Mouse (Mus musculus): ENCODE results near the gene 1700022I11Rik.
"Not testable (repeated sequence)": the region's sequence is repeated elsewhere in the genome, so short reads cannot be mapped to it uniquely, and the experiment has no call there.

1700022I11Rik gene

GRCm38 (mm10) chr4:42951206-42952195 lies 17.9 kb upstream of the 1700022I11Rik start:
- in situ Hi-C loops (cut with MboI) = no loop called here

DNA sequence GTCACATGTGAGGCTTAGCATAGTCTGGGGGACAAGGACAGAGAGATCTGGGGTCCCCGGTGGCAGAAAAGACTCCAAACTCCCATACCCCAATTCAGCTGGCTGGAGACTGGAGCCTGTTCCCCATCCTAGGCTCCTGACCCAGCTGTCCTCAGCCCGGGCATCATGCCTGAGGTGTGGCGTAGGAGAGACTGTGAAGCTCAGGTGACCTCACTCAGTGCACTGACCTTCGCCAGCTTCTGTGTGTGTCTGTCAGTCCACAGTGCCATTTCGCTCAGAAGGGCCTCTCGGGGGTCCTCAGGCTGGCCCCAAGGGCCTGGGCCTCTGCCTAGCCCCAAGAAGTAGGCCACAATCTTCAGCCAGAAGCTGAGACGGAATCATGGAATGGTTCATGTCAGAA lies 16.8 kb upstream of the 1700022I11Rik start:
- in situ Hi-C loops (cut with MboI) = no loop called here

DNA sequence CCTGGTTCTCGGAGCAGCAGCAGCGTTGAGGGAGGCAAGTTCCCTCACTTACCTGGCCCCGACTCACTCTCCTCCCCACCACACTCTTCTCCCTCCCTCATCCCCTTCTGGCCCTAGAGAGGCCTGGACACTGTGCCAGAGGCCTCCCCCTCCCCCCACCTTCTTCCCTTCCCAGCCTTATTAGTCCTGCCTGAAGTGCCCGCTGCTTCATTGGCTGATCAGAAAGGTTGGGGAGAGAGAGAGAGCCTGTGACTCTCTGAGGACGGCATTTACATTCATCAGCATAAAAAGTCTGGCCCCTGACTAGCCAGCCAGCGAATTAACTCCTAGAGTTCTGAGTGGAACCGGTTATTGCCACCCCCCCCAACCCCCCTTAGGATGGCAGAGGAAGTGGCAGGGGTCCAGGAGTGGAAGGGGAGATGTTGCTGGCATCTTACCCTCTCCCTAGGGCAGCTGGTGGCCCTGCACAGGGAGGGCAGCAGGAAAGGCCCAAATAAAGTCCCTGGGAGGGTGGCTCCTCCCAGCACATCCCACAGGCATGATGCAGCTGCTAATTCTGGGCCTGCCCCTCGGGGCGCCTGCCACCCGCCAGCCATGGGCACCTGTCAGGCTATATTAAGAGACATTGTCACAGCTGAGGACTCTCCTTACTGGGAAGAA lies 15.8 kb upstream of the 1700022I11Rik start:
- in situ Hi-C loops (cut with MboI) = no loop called here

DNA sequence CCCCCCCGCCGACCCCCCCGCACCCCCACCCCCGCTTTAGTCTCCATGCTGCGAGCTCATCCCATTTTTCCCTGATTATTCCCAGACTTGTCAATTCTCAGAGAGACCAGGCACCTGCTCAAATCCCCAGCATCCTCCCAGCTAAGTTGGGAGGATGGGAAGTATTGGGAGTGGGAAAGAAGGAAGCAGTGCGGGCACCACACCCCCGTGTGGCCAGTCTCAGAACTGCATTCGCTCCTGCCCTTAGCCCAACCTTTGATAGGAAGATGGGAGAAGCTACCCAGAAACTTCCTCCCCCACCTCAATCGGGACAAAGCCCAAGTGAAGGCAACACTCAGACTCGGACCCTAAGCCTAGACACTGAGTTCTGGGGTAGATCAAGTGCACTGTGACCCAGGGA lies 15.1 kb upstream of the 1700022I11Rik start:
- in situ Hi-C loops (cut with MboI) = no loop called here

DNA sequence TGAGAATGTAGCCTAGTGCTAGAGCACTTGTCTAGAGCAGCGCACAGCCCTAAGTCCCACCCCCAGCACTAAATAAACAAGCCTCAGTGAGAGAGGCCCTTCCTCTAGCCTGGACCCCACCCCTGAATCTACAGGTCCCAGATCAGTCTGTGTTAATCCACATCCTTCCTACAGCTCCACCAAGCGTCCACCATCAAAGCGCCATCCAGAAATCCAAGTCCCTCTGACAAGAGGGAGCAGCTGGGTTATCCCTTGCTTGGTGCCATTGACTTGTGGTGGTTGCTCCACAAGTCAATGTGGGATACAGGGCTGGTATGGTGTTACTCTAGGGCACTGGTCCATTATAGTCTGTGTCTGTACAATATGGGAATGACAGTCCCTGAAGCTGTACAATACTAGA lies 14.2 kb upstream of the 1700022I11Rik start:
- in situ Hi-C loops (cut with MboI) = no loop called here

- in situ Hi-C loops (cut with MboI) = no loop called here
Observed at GRCm38 (mm10) chr4:42956581-42956980, 12.8 kb upstream of the 1700022I11Rik start.

DNA sequence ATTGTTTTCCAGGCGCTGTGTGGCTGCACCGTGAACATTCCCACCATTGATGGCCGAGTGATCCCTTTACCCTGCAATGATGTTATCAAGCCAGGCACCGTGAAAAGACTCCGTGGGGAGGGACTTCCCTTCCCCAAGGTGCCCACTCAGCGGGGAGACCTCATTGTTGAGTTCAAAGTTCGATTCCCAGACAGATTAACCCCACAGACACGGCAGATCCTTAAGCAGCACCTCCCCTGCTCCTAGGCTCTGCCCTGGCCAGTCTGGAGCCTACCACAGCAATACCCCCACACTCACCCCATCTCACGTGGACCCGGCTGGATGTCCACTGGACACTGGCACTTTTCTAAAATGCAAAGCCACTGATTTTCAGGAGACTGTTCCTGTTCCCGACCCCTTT lies 12.1 kb upstream of the 1700022I11Rik start:
- in situ Hi-C loops (cut with MboI) = no loop called here

GRCm38 (mm10) chr4:42957979-42958378 lies 11.4 kb upstream of the 1700022I11Rik start:
- in situ Hi-C loops (cut with MboI) = no loop called here

DNA sequence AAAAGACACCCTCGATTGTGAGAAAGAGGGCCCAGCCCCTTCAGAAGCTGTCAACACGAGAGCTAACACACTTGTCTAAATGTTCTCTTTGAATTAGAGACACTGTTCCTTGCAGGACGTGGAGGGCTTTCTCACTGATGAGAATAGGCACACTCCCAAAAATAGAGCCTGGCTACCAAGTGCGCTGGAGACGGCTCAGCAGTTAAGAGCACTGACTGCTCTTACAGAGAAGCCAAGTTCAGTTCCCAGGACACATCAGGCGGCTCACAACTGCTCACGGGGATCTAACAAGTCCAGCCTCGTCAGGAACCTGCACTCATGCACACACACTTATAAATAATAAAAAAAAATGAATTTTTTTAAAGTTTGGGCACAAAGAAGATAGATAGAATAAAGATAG lies 10.5 kb upstream of the 1700022I11Rik start:
- in situ Hi-C loops (cut with MboI) = no loop called here

- in situ Hi-C loops (cut with MboI) = no loop called here
Observed at GRCm38 (mm10) chr4:42959382-42959781, 10.0 kb upstream of the 1700022I11Rik start.

DNA sequence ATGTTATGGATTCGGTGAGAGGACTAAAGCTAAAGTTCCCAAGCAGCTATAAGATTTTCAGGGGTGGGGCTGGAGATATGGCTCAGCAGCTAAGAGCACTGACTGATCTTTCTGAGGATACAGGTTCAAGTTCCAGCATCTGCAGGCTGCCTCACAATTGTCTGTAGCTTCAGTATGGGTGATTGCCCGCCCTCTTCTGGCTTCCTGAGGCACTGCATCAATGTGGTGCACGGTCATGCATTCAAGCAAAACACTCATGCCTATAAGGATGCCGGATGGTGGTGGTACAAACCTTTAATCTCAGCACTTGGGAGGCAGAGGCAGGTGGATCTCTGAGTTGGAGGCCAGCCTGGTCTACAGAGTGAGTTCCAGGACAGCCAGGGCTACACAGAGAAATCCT lies 7.8 kb upstream of the 1700022I11Rik start:
- in situ Hi-C loops (cut with MboI) = no loop called here

DNA sequence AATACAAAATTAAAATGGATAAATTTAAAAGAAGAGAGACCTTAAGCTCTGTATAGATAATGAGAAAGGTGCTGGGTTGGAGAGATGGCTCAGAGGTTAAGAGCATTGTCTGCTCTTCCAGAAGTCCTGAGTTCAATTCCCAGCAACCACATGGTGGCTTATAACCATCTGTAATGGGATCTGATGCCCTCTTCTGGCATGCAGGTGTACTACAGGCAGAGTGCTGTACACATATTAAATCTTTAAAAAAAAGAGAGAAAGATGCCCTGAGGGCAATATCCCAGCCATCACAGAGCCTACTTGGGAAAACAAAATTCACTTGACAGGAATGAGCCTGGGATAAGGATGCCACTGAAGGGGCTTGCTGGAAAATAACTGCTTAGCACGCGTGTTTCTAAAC lies 5.9 kb upstream of the 1700022I11Rik start:
- in situ Hi-C loops (cut with MboI) = no loop called here

DNA sequence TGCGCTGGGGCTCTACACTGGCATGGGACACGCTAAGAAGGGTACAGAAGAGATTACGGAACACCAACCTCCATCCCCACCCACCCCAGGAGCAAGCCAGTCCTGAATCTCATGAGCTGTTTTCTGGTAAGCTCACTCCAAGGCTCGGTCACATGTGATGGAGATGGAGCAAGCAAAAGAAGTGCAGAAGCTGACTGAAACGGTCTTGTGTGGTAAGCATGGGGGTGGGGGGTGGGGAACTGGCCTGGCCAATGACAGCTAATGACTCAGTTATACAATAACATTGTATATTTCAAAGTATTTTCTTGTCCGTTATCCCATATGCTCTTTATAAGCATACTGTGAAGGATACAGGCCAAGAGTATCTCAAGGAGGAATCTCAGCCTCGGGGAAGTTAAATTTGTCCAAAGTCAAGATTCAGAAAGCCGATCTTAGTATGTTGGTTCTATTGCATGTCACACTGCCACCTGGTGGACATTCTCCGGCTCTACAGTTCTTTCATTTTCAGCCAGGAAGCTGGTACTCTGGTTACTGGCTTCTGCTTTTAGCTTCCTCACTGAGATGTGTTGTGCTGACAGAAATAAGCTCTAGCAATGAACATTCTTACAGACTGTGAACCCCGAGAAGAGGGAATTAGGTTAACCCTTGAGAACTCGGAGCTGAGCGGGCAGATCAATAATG lies 4.2 kb upstream of the 1700022I11Rik start:
- in situ Hi-C loops (cut with MboI) = no loop called here

- in situ Hi-C loops (cut with MboI) = no loop called here
Observed at GRCm38 (mm10) chr4:42972952-42973351, 3.5 kb downstream of the 1700022I11Rik start.

GRCm38 (mm10) chr4:42973868-42974267 lies 4.5 kb downstream of the 1700022I11Rik start:
- in situ Hi-C loops (cut with MboI) = no loop called here

DNA sequence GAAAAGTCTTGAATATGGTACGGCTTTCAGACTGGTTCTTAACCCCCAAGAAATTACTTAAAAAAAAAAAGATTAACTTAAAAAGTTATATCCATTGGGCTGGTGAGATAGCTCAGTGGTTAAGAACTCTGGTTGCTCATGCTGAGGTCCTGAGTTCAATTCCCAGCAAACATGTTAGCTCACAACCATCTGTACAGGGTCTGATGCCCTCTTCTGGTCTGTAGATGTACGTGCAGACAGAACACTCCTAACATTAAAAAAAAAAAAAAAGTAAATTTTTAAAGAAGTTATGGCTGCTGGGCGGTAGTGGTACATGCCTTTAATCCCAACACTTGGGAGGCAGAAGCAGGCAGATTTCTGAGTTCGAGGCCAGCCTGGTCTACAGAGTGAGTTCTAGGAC lies 8.7 kb downstream of the 1700022I11Rik start:
- in situ Hi-C loops (cut with MboI) = no loop called here

DNA sequence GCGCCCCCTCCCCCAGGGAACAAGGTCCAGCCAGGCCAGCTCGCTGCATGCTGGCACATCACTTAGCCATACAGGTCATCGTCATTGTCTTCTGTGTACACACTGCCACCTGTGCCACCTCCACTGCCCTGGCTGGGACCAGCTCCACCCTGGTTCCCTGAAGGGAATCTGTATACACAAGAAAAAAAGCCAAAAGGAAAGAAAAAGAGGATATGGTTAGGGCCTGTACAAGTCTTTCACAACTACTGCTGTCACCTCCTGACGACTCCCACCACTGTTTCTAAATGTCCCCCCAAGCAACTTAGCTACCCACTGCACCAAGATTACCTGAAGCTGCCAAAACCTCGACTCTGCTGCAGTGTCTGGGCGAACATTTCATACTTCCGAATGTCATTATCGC lies 11.1 kb downstream of the 1700022I11Rik start:
- in situ Hi-C loops (cut with MboI) = not testable (repeated sequence)

DNA sequence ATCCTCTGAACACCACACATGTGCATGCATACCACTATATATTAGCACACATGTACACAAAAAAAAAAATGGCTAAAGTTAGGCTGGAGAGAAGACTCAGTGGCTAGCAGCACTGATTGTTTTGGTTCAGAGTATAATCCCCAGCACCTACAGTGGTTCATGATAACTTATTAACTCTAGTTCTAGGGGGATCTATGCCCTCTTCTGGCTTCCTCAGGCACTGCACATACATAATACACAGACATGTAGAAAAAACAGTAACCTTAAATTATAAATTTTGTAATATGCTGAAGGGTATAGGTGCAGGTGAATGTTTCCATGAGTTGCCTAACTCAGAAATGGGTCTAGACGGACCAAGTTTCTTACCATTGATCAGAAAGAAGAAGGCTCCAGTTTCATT lies 18.9 kb downstream of the 1700022I11Rik start:
- in situ Hi-C loops (cut with MboI) = no loop called here

GRCm38 (mm10) chr4:42998022-42998421 lies 28.6 kb downstream of the 1700022I11Rik start:
- in situ Hi-C loops (cut with MboI) = no loop called here

DNA sequence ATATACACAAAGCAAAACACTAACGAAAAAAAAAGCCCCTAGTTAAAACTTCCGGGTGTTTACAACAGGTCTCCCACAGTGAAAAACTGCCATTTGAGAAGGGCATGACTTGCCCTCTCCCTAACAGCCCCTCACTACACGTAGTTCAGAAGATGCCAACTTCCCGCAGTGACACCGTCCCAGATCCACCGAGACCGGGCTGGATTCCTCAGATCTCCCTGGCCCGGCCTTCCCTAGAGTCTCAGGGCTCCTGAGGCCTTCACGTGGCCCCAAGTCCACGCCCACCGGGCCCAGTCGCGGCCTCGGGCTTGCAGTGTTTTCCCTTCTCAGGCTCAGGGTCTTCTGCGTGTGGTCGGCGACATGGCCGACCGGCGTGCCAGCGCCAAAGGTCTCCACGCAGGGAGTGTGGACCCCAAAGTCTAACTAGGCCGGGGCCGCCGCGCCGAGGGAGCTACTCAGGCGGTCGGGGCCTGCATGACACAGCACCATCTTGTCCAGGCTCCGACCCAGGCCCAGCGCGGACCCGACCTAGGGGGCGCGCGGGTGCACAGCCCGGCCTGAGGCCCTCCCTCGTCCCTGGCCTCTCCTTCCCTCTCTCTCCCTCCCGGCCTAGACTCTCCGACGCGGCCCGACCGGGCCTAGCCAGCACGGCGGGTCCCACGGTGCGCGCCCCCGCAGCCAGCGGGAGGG lies 30.2 kb downstream of the 1700022I11Rik start:
- in situ Hi-C loops (cut with MboI) = no loop called here

DNA sequence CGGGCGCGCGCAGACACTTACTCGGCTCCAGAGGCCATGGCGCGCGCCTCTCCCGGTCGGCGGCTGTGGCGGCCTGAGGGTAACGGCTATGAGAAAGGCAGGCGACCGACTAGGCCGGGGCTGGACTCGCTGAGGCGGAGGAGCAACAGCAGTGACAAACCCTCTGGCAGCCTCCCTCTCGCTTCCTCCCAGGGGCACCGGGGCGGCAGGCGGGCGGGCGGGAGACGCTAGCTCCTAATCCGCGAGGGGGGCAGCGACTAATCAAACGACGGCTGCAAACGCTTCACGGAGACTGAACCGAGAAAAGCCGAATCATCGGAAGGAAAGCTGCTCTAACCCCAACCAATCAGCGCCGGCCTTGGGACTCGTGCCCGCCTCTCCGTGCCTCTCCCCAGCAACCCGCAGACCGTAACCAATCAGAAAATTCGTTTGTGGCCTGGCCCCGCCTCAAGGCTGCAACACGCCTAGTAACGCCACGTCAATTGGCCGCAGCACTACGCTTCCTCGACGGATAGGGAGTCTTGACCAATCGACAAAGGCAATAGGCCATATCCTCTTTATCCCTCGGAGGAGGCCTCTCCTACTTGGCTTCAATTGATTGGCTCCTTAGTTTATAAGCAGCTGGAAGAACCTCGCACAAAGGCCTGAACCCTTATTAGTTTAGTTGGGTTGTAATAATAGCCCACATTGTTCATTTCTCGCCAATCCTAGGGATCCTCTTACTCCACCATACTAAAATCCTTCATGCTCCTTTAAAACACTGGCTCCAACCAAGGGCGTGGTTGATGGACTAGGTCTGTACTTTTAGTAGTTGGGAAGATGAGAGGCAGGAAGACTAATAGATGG lies 31.0 kb downstream of the 1700022I11Rik start, which contains the start of gene Vcp:
TSS of gene Vcp (minus strand) at position 367 of the 846 bp plus-strand sequence.
- in situ Hi-C loops (cut with MboI) = not testable (repeated sequence)
